Mouse (Mus musculus): ENCODE measurements at regions not wholly inside any gene's neighbourhood (a gene's known extent, or its start where the extent isn't known, plus 50 kb on each side); places are given as distances from the start of the nearest gene placed in this dataset.

DNA sequence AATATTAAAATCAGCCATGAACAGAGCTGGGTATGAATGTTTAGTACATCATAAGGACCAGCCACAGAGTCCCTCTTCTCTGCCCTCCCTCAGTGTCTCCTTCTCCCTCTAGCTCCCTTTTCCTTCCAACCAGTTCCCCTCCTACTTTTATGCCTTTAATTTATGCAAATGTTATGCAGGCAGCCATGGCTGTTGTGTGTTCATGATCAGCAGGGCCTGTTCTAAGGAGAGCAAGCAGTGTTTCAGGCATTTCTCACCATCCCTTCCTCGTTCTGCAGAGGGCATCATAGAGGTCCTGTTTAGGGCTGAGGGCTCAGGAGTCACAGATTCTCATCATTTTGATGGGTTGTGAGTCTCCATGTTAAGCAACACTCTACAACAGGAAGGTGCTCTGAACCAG is 162.4 kb upstream of the Dkk2 start:
- TF ChIP-seq CTCF (IDR thresholded peaks at IDR 0.05; ENCODE audit: extremely low read depth, insufficient read depth, low read length) (no peak), POLR2A (IDR thresholded peaks at IDR 0.05; ENCODE audit: extremely low read depth, insufficient read depth, low read length) (no peak)
